Mouse (Mus musculus) olfactory bulb, adult 2 months (tissue): ENCODE measurements around the gene Smim13. TPM values are rescaled to one million over a fixed set of nuclear protein-coding genes. Genes with fewer than 3 reads are reported as not detected.
"Not testable (repeated sequence)": the region's sequence is repeated elsewhere in the genome, so short reads cannot be mapped to it uniquely, and the experiment has no call there.

Source experiments
- H3K27ac ChIP-seq: fragments of 200-500 bp; 2 replicates; pipeline ENCODE4 v1.5.1; 2012; ENCODE audit warnings: low read depth, low read length; ENCODE audit not compliant: insufficient read depth
- H3K4me1 ChIP-seq: fragments of 200-500 bp; 2 replicates; pipeline ENCODE4 v1.6.1; 2012; ENCODE audit warnings: low read length; ENCODE audit not compliant: control insufficient read depth, insufficient read depth
- H3K4me3 ChIP-seq: fragments of 200-500 bp; 2 replicates; pipeline ENCODE4 v1.5.1; 2012; ENCODE audit warnings: mild to moderate bottlenecking, low read depth, low read length, moderate library complexity; ENCODE audit not compliant: insufficient read depth
- CTCF ChIP-seq: fragments of 200-500 bp; IDR thresholded peaks from 2 replicates; pipeline ENCODE4 v1.5.1; 2012; ENCODE audit warnings: low read depth, mild to moderate bottlenecking, low read length, moderate library complexity; ENCODE audit not compliant: insufficient read depth
- POLR2A ChIP-seq: fragments of 200-500 bp; IDR thresholded peaks from 2 replicates; pipeline ENCODE4 v1.6.1; 2012; ENCODE audit warnings: mild to moderate bottlenecking, low read depth, low read length, moderate library complexity; ENCODE audit not compliant: insufficient read depth
- WGBS: fragments of 180-500 bp; shearing (Covaris S2); methylation state at CpG from one replicate; pipeline ENCODE4 v1.1.7; 2018; 5-methylcytosine and 5-hydroxymethylcytosine counted together
- polyA plus RNA-seq: library from polyadenylated mRNA; stranded (reverse); fragments of >200 nt; gene quantifications from 2 replicates; pipeline ENCODE4 v1.2.4, GENCODE M21; 2012; ENCODE audit warnings: low replicate concordance; ENCODE audit not compliant: missing spikeins, insufficient read depth, insufficient read length

Smim13 gene
- not detected in 2 replicates for polyA plus RNA-seq

- TF ChIP-seq POLR2A (peak; percentile 63; the same call in 1 of the 2 replicates), CTCF (peak; percentile 26; the same call in 1 of the 2 replicates)
- Histone ChIP-seq H3K4me1 (peaks cover 6% of the 10 kb centered on the region), H3K4me3 (peak within 1 kb of the TSS; percentile 96), H3K27ac (peak within 1 kb of the TSS; percentile 98)
- under 1% methylated on average over 78 of the region's 78 CpGs for WGBS
Observed at GRCm38 (mm10) chr13:41249538-41250317, at the start of gene Smim13. Gene Smim13 (plus strand): TSS chr13:41249844.

- H3K27ac ChIP-seq, result no peak overlapping the region
- no peak for TF ChIP-seq POLR2A
- TF ChIP-seq CTCF, result no peak
- H3K4me1 ChIP-seq, result no peaks in the 10 kb centered on the region
- no peak overlapping the region for H3K4me3 ChIP-seq
- WGBS, result 62% methylated on average over 2 of the region's 2 CpGs
Observed at GRCm38 (mm10) chr13:41200861-41201260, 48.8 kb upstream of the Smim13 start.

- Histone ChIP-seq H3K4me3 (no peak overlapping the region), H3K27ac (no peak overlapping the region), H3K4me1 (peaks cover 3% of the 10 kb centered on the region; the same call in 1 of the 2 replicates)
- 69% methylated on average over 7 of the region's 7 CpGs for WGBS
- TF ChIP-seq CTCF (no peak), POLR2A (no peak)
Observed at GRCm38 (mm10) chr13:41203289-41203688, 46.4 kb upstream of the Smim13 start.

GRCm38 (mm10) chr13:41203691-41204090, 46.0 kb upstream of the Smim13 start:
- TF ChIP-seq POLR2A (no peak), CTCF (no peak)
- no peak overlapping the region for H3K27ac ChIP-seq
- no peak overlapping the region for H3K4me3 ChIP-seq
- WGBS, result 80% methylated on average over 9 of the region's 9 CpGs
- H3K4me1 ChIP-seq, result peaks cover 3% of the 10 kb centered on the region; the same call in 1 of the 2 replicates

GRCm38 (mm10) chr13:41205568-41205967, 44.1 kb upstream of the Smim13 start:
- H3K4me3 ChIP-seq, H3K27ac ChIP-seq, H3K4me1 ChIP-seq: not testable (repeated sequence)

GRCm38 (mm10) chr13:41206241-41206640, 43.4 kb upstream of the Smim13 start:
- TF ChIP-seq CTCF, result no peak
- TF ChIP-seq POLR2A, result no peak
- WGBS, result 72% methylated on average over 5 of the region's 5 CpGs
- H3K4me3 ChIP-seq, result no peak overlapping the region
- H3K4me1 ChIP-seq, result peaks cover 3% of the 10 kb centered on the region; the same call in 1 of the 2 replicates
- H3K27ac ChIP-seq, result no peak overlapping the region

GRCm38 (mm10) chr13:41211276-41211675, 38.4 kb upstream of the Smim13 start:
- no peak overlapping the region for H3K27ac ChIP-seq
- 0 out of 2 replicates have a peak, but pooled peaks cover 3% of the 10 kb centered on the region for H3K4me1 ChIP-seq
- no peak overlapping the region for H3K4me3 ChIP-seq
- TF ChIP-seq POLR2A (no peak), CTCF (no peak)
- 80% methylated on average over 4 of the region's 4 CpGs for WGBS

- H3K27ac ChIP-seq, result no peak overlapping the region
- TF ChIP-seq POLR2A (no peak), CTCF (no peak)
- H3K4me3 ChIP-seq, result no peak overlapping the region
- H3K4me1 ChIP-seq, result 0 out of 2 replicates have a peak, but pooled peaks cover 3% of the 10 kb centered on the region
- 76% methylated on average over 6 of the region's 6 CpGs for WGBS
Observed at GRCm38 (mm10) chr13:41212558-41213322, 36.9 kb upstream of the Smim13 start.

GRCm38 (mm10) chr13:41215669-41216068, 34.0 kb upstream of the Smim13 start:
- WGBS, result 79% methylated on average over 6 of the region's 6 CpGs
- Histone ChIP-seq H3K4me3 (no peak overlapping the region), H3K27ac (no peak overlapping the region), H3K4me1 (peaks cover 7% of the 10 kb centered on the region; the same call in 1 of the 2 replicates)
- TF ChIP-seq CTCF, result no peak
- no peak for TF ChIP-seq POLR2A
